Mouse (Mus musculus): ENCODE data around the gene Ulk4.

Gene Ulk4

DNA sequence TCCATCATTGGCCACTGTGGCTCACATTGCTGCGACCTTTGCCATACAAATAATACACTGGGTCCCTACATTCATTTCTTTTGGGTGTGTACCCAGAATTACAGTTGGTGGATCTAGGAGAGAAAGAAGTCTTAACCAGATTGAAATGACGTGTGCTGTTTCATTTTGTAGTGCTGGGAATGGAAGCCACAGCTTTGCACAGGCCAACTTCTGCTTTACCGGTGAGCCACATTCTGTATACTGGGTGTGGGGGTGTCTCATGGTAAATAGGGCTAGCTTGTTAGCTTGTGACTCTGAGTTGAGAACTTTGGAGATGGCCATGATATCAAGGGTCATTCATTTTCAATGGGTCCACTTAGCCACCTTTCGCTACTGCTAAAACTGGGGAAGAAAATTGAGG, 28.5 kb upstream of the Ulk4 start:
- no peaks in the 10 kb centered on the region for H3K36me3 ChIP-seq (ENCODE audit: control insufficient read depth, insufficient read depth, low read length, poor library complexity, severe bottlenecking)
- peak; percentile 34 for DNase-seq (ENCODE audit: low read depth, low spot score)
- H3K27me3 ChIP-seq (ENCODE audit: control insufficient read depth, insufficient read depth, low read length, poor library complexity, severe bottlenecking), result no peaks in the 10 kb centered on the region

DNA sequence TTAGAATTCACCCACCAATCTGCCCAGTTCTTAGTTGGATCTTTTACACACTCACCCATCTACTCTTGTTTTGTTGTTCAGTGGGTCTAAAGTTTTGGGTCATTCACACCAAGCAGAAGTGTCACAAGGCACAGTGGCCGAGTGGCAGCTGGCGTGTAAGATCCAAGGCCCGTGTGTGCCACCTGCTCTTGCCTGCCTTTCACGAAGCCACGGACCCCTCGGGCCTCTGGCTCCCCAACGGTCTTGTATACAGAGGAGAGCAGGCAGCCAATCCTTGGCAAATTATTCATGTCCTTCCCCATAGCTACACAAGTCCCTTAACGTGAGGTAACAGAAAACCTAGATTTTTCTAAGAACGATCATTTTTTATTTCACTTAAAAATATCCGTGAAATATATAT, 27.5 kb upstream of the Ulk4 start:
- H3K27me3 ChIP-seq (ENCODE audit: control insufficient read depth, insufficient read depth, low read length, poor library complexity, severe bottlenecking), result no peaks in the 10 kb centered on the region
- DNase-seq (ENCODE audit: low read depth, low spot score), result no peak
- H3K36me3 ChIP-seq (ENCODE audit: control insufficient read depth, insufficient read depth, low read length, poor library complexity, severe bottlenecking), result no peaks in the 10 kb centered on the region; the same call in 1 of the 2 replicates

DNA sequence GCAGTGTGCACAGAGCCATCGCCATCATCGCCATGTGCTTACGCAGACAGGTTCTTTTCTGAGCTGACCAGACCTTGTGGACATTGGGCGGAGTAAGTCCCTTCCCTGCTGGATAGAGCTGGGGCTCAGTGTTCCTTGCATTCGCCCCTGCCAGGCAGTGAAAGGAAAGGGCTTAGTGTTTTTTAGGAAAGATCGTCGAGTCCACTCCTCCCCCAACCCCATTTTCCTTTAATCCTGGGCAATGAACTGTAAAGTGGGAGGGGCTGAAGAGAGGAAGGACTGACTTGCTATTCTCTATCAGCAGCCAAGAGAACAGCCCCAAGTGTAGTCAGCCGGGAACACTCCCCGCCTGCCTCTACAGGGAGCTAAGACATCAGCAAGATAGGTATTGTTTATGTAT, 26.8 kb upstream of the Ulk4 start:
- Histone ChIP-seq H3K27me3 (ENCODE audit: control insufficient read depth, insufficient read depth, low read length, poor library complexity, severe bottlenecking) (no peaks in the 10 kb centered on the region), H3K36me3 (ENCODE audit: control insufficient read depth, insufficient read depth, low read length, poor library complexity, severe bottlenecking) (no peaks in the 10 kb centered on the region; the same call in 1 of the 2 replicates)
- DNase-seq (ENCODE audit: low read depth, low spot score), result peak; percentile 56

DNA sequence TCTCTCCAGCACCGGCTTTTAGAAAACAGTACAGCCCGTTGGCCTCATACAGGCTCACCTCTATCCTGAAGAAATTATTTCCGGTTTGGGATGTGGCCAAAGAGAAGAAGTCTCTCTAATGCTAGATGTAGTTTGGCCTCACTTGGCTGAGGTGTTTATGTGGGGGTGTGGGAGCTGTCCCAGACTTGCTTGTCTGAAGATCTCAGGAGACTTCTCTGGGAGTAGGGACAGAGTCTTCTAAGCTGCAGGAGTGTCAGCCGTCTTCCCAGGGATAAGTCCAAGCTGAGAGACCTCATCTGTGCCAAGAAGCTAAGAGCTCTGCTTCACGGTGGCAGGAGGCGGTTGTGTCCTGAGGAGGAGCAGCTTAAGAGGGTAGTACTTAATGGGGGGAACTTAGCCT, 26.1 kb upstream of the Ulk4 start:
- H3K36me3 ChIP-seq (ENCODE audit: control insufficient read depth, insufficient read depth, low read length, poor library complexity, severe bottlenecking), result no peaks in the 10 kb centered on the region; the same call in 1 of the 2 replicates
- no peaks in the 10 kb centered on the region for H3K27me3 ChIP-seq (ENCODE audit: control insufficient read depth, insufficient read depth, low read length, poor library complexity, severe bottlenecking)
- DNase-seq (ENCODE audit: low read depth, low spot score), result no peak

DNA sequence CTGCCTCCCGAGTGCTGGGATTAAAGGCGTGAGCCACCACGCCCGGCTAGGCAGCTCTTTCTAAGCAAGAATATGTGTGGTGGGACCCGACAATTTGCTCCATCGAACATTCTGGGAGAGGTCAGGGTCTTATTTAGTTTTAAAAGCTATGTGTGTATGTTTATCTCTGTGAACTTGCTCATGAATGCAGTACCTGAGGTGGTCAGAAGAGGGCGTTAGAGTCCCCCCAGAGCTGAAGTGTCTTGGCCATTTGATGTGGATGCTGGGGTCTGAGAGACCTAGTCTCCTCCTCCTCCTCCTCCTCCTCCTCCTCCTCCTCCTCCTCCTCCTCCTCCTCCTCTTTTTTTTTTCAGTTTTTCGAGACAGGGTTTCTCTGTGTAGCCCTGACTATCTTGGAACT, 25.5 kb upstream of the Ulk4 start:
- H3K27me3 ChIP-seq (ENCODE audit: control insufficient read depth, insufficient read depth, low read length, poor library complexity, severe bottlenecking), result no peaks in the 10 kb centered on the region
- peak; percentile 69 for DNase-seq (ENCODE audit: low read depth, low spot score)
- H3K36me3 ChIP-seq (ENCODE audit: control insufficient read depth, insufficient read depth, low read length, poor library complexity, severe bottlenecking), result no peaks in the 10 kb centered on the region; the same call in 1 of the 2 replicates

DNA sequence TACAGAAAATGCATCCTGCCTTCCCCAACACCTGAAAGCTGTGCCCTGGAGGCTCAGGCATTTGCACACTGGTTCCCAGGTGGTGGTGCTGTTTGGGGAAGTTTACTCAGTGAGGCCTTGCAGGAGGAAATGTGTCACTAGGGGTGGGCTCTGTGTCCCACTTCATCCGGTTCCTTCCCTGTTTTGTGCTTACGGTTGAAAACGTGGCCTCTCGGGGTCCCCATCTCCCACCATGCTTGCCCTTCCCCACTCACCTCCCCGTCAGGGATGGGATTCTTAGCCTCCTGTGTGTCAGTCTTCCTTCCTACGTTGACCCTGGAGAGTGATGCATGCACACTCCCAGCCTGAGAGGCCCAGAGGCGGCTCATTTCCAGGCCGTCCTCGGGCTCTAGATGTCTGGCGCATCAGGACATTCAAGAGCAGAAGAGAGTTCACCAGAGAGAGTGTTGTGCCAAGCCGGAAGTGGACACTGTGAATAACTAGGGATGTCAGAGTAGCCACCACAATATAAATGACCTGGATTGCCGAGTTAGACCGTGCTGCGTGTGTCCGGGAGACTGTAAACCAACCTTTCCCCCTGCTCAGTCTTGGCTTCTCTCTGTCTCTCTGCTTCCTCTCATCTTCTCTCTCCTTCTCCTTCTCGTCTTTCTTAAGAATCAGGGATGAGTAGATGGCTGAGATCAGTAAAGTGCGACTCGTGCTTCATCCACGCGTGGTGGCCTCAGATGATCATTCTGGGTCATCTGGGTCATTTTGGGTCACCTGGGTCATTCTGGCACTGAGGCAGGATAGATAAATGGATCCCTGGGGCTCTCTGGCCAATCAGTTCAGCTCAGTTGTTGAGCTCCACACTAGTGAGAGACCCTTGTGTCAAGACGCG, 24.3 kb upstream of the Ulk4 start:
- H3K27me3 ChIP-seq (ENCODE audit: control insufficient read depth, insufficient read depth, low read length, poor library complexity, severe bottlenecking), result no peaks in the 10 kb centered on the region
- no peaks in the 10 kb centered on the region; the same call in 1 of the 2 replicates for H3K36me3 ChIP-seq (ENCODE audit: control insufficient read depth, insufficient read depth, low read length, poor library complexity, severe bottlenecking)
- DNase-seq (ENCODE audit: low read depth, low spot score), result peak; percentile 74

DNA sequence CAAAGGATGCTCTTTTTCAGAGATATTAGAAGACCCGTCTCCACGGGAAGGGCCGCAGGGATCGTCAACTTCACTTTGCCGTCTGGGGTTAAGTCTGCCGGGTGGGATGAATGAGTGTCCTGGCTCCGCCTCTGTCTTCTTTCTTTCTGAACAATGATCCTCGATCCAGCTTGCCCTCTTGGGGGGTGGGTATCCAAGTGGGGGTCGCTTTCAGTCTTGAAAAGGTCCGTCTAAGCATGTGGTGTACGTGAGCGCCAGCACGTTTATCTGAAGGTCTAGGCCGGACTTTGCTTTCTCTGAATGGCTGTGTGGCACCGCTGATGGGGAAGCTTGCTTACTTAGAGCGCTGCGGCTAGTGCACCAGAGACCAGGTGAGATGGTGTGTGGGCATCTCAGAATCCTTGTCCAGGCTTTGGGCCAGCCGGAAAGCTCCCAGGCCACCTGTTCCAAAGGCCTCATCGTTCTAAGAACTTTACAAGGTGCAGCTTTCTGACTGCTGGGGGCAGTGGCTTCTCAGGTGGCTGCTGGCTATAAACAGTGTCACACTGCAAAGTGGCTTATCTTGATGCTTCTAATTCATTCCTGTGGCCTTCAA, 23.1 kb upstream of the Ulk4 start:
- Histone ChIP-seq H3K27me3 (ENCODE audit: control insufficient read depth, insufficient read depth, low read length, poor library complexity, severe bottlenecking) (no peaks in the 10 kb centered on the region), H3K36me3 (ENCODE audit: control insufficient read depth, insufficient read depth, low read length, poor library complexity, severe bottlenecking) (no peaks in the 10 kb centered on the region; the same call in 1 of the 2 replicates)
- DNase-seq (ENCODE audit: low read depth, low spot score), result no peak

DNA sequence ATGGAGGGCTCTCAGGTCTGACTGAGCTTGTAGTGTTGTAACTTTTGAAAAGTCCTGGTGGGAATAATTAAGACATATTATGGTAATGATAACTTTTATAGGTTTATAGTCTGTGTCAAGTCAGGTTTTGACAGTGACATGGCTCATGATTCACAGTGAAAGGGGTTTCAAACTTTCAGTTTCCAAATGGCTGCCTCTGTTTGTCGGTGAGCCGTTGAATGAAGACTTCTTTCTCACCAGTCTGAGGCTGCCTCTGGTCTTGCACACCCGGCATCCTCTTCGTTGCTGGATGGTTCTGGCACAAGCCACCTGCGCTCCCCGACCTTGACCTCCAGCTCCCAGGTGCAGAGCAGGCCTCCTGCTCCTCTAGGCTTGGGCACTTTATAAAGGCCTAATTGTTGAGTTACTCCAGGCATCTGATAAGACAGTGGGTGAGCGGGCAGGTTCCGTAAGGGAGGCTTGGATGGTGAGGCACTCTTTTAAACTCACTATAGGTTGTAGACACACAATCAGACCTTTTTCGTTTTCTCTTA, 22.3 kb upstream of the Ulk4 start:
- peak; percentile 56 for DNase-seq (ENCODE audit: low read depth, low spot score)
- no peaks in the 10 kb centered on the region for H3K27me3 ChIP-seq (ENCODE audit: control insufficient read depth, insufficient read depth, low read length, poor library complexity, severe bottlenecking)
- no peaks in the 10 kb centered on the region; the same call in 1 of the 2 replicates for H3K36me3 ChIP-seq (ENCODE audit: control insufficient read depth, insufficient read depth, low read length, poor library complexity, severe bottlenecking)

DNA sequence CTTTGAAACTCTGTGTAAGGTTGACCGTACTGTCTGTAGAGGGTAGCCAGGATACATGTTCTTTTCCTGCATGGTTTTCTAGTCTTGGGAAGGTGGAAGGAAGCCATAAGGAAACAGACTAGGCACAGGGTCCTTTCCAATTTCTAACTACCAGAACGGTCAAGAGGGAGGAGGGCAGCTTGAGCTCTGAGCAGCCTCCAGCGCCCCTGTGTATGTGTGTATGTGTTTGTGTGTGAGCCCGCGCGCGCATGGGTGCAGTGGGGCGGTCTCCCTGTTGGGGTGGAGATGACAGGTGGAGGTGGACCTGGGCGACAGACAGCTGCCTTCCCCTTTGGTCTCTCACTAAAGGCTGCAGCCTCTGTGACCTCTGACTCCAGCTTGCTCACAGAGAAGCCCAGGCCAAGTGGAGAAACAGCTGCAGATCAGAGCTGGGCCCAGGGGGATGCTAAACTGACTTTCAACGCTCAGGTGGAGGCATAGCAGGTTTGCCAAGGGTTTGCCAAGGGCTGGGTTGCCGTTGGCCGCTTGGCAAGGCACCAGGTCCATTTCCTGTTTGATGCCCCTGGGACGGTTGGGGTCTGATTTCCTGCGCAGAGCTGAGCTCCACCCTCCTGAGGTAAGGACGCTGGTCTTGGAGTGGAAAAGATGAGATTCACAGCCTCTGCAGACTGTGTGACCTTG, 21.6 kb upstream of the Ulk4 start:
- peak; percentile 79 for DNase-seq (ENCODE audit: low read depth, low spot score)
- Histone ChIP-seq H3K36me3 (ENCODE audit: control insufficient read depth, insufficient read depth, low read length, poor library complexity, severe bottlenecking) (no peaks in the 10 kb centered on the region; the same call in 1 of the 2 replicates), H3K27me3 (ENCODE audit: control insufficient read depth, insufficient read depth, low read length, poor library complexity, severe bottlenecking) (no peaks in the 10 kb centered on the region)

DNA sequence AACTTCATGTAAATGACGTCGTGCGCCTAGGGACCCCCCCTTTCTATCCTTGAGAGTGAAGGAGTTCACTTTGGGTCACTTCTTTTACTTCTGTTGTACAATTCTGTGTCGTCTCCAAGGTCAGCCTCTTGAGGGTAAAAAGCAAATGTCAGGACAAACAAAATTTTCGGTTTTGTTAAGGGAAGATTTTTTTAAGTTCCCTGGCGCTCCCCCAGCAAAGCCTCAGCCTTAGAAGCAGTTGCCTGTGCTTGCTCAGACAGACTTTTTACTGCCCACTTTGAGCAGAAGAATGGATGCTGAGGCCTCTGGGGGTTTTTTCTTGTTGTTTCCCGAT, 21.0 kb upstream of the Ulk4 start:
- H3K36me3 ChIP-seq (ENCODE audit: control insufficient read depth, insufficient read depth, low read length, poor library complexity, severe bottlenecking), result no peaks in the 10 kb centered on the region; the same call in 1 of the 2 replicates
- H3K27me3 ChIP-seq (ENCODE audit: control insufficient read depth, insufficient read depth, low read length, poor library complexity, severe bottlenecking), result no peaks in the 10 kb centered on the region
- DNase-seq (ENCODE audit: low read depth, low spot score), result no peak

DNA sequence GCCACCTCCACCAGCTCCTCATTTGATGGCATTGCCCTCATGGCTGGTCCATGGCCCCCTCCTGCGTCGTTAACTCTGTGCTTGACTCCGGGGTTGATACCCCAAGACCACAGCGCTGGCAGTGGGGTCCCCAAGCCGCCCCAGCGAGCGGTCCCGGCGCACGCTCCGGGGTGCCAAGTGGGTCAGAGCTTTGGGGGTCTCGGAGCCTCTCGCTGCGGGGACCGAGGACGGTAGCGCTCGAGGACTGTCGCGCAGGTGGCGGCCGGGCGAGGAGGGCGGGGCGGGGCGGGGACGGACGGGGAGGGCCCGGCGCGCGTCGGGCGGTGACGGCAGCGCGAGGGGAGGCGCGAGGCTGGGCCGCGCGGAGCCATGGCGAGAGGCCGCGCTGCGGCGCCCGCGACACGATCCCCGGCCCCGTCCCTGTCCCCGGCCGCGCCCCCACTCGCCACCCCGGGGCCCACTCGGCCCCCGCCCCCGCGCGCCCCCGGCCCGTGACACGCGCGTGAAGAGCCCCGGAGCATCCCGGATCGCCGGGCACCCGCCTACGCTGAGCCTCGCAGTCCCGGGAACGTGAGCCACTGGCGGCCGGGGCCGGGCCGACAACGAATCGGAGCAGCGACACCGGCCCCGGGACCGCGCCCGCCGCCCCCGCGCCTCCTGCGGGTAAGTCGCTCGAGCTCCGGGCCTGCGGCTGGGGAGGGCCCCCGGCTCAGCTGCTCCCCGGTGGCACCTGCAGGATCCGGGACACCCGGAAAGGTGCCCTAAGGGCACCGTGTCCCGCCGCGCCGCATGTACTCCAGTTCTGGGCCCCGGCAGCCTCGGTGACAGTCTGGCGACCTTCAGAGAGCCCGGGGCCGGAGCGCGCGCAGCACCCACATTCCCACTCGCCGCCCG, 20.4 kb upstream of the Ulk4 start, which contains the start of gene Trak1:
Gene Trak1 (plus strand): TSS at position 332 of the 894 bp plus-strand sequence.
- H3K36me3 ChIP-seq (ENCODE audit: control insufficient read depth, insufficient read depth, low read length, poor library complexity, severe bottlenecking), result no peaks in the 10 kb centered on the region; the same call in 1 of the 2 replicates
- peak; percentile 81 for DNase-seq (ENCODE audit: low read depth, low spot score)
- H3K27me3 ChIP-seq (ENCODE audit: control insufficient read depth, insufficient read depth, low read length, poor library complexity, severe bottlenecking), result no peaks in the 10 kb centered on the region

DNA sequence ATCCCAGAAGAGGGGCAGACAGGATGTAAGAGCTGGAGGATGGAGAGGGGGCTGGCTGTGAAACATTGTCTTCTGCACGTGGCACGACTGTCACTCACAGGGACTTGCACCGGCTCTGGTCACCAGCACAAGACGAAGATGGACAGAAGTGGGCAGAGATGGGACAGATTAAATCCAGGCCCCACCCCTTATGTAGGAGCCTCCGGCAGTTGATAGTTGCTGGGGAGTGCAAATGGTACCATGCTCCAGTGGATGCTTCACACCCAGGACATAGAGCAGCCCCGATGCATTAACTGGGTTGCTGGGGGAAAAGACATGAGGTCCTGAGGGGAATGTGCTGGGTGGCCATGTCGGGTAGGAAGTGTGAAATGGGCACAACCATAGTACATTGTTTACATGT, 18.2 kb upstream of the Ulk4 start:
- Histone ChIP-seq H3K27me3 (ENCODE audit: control insufficient read depth, insufficient read depth, low read length, poor library complexity, severe bottlenecking) (no peaks in the 10 kb centered on the region), H3K36me3 (ENCODE audit: control insufficient read depth, insufficient read depth, low read length, poor library complexity, severe bottlenecking) (no peaks in the 10 kb centered on the region; the same call in 1 of the 2 replicates)
- DNase-seq (ENCODE audit: low read depth, low spot score), result no peak

DNA sequence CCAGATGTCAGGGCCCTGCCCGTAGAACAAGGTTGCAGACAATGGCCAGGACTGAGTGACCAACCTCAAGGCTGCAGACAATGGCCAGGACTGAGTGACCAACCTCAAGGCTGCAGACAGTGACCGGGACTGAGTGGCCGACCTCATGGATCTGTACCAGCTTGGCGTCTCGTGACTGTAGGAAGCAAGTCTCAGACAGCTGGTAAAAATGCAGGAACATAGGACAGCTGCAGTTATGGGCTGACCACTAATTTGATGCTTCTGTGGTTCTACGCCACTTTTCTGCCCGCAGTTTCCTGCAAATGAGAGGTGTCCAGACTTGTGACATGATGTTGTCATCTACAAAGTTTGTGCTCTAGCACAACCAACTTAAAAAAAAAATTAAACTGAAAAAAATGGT, 16.2 kb upstream of the Ulk4 start:
- DNase-seq (ENCODE audit: low read depth, low spot score), result no peak
- H3K27me3 ChIP-seq (ENCODE audit: control insufficient read depth, insufficient read depth, low read length, poor library complexity, severe bottlenecking), result no peaks in the 10 kb centered on the region
- H3K36me3 ChIP-seq (ENCODE audit: control insufficient read depth, insufficient read depth, low read length, poor library complexity, severe bottlenecking), result no peaks in the 10 kb centered on the region

DNA sequence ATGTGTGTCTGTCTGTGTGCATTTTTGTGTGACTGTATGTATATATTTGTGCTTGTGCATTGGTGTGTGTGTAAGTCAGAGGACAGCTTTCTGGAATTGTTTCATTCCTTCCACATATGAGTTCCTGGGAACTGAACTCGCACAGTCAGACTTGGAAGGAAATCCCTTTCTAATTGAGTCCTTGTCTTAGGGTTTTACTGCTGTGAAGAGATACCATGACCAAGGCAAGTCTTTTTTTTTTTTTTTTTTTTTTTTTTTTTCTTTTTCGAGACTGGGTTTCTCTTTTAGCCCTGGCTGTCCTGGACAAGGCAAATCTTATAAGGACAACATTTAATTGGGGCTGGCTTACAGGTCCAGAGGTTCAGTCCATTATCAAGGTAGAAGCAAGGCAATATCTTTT, 14.3 kb upstream of the Ulk4 start:
- H3K36me3 ChIP-seq (ENCODE audit: control insufficient read depth, insufficient read depth, low read length, poor library complexity, severe bottlenecking), result no peaks in the 10 kb centered on the region
- no peak for DNase-seq (ENCODE audit: low read depth, low spot score)
- no peaks in the 10 kb centered on the region for H3K27me3 ChIP-seq (ENCODE audit: control insufficient read depth, insufficient read depth, low read length, poor library complexity, severe bottlenecking)

Data from splenic B cell, adult 2 months (primary cell).